Mouse (Mus musculus) MEL (cell line): ENCODE results near the gene Gm17545.

Experiments used
- CTCF ChIP-seq, 3 experiments: IDR thresholded peaks in 2 of 3; conservative IDR thresholded peaks in 1 of 3; 2 replicates each; pipeline ENCODE4 v1.5.1; 2011 to 2012; ENCODE audit warnings: low read length in 3 of 3, low read depth in 2 of 3, mild to moderate bottlenecking in 2 of 3, improper control_type of control experiment in 1 of 3, inconsistent platforms in 1 of 3, mixed read lengths in 1 of 3, moderate library complexity in 1 of 3; ENCODE audit not compliant: control insufficient read depth in 1 of 3, insufficient read depth in 1 of 3, poor library complexity in 1 of 3, severe bottlenecking in 1 of 3
- EP300 ChIP-seq, 2 experiments: IDR thresholded peaks; 2 replicates each; pipeline ENCODE4 v1.6.1; 2011; ENCODE audit warnings: improper control_type of control experiment in 2 of 2, low read length in 2 of 2, low read depth in 1 of 2, mild to moderate bottlenecking in 1 of 2
- ETS1 ChIP-seq: IDR thresholded peaks from 2 replicates; pipeline ENCODE4 v1.6.1; 2012; ENCODE audit warnings: low read depth, mild to moderate bottlenecking, inconsistent platforms, low read length, improper control_type of control experiment, moderate library complexity
- GATA1 ChIP-seq: IDR thresholded peaks from 2 replicates; pipeline ENCODE4 v1.6.1; 2011; ENCODE audit warnings: low read depth, low read length, improper control_type of control experiment
- POLR2A ChIP-seq, 2 experiments: IDR thresholded peaks; 2 replicates each; pipeline ENCODE4 v1.6.1; 2011 to 2012; ENCODE audit warnings: low read length in 2 of 2, mild to moderate bottlenecking in 2 of 2, control low read depth in 1 of 2, improper control_type of control experiment in 1 of 2, low read depth in 1 of 2, moderate library complexity in 1 of 2; ENCODE audit not compliant: control insufficient read depth in 1 of 2, insufficient read depth in 1 of 2, poor library complexity in 1 of 2
- RAD21 ChIP-seq: IDR thresholded peaks from 2 replicates; pipeline ENCODE4 v1.6.1; 2011; ENCODE audit warnings: mild to moderate bottlenecking, low read depth, low read length, improper control_type of control experiment
- SMC3 ChIP-seq: IDR thresholded peaks from 2 replicates; pipeline ENCODE4 v1.6.1; 2011; ENCODE audit warnings: low read depth, low read length, improper control_type of control experiment
- TAL1 ChIP-seq: IDR thresholded peaks from 2 replicates; pipeline ENCODE4 v1.6.1; 2012; ENCODE audit warnings: mild to moderate bottlenecking, inconsistent platforms, low read length, moderate library complexity, mixed read lengths
- ZNF384 ChIP-seq: IDR thresholded peaks from 2 replicates; pipeline ENCODE4 v1.6.1; 2012; ENCODE audit warnings: low read depth, mild to moderate bottlenecking, inconsistent platforms, low read length, improper control_type of control experiment

DNA sequence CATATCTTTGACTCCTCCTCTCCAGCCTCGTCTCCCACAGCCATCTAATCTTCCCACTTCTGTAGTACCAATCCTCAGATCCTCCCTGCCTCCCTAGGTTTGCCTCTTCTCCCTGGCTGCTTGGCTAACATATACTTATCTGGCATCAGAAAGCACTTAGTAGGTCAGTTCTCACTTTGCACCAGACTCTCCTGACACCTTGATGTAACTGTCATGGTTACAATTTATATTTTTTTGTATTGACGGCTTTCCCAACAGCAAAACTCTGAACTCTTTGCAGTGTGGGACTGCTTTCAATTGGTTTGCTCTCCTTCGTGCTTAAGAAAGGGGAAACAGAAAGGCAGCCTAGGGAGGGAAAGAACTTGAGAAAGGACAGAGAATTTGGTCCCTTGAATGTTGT is 37.9 kb upstream of the Gm17545 start:
- TF ChIP-seq POLR2A (IDR thresholded peaks at IDR 0.05; ENCODE audit: control insufficient read depth in 1 of 2, insufficient read depth in 1 of 2, low read depth in 1 of 2, low read length in 2 of 2, poor library complexity in 1 of 2) (no peak), ETS1 (no peak), GATA1 (no peak), SMC3 (no peak), CTCF (IDR thresholded peaks at IDR 0.05 in 2 of 3, conservative IDR thresholded peaks at IDR 0.05 in 1 of 3; ENCODE audit: control insufficient read depth in 1 of 3, insufficient read depth in 1 of 3, low read depth in 2 of 3, low read length in 3 of 3, poor library complexity in 1 of 3, severe bottlenecking in 1 of 3) (no peak), ZNF384 (no peak), RAD21 (no peak), TAL1 (no peak), EP300 (IDR thresholded peaks at IDR 0.05; ENCODE audit: low read depth in 1 of 2, low read length in 2 of 2) (no peak)
